Mouse (Mus musculus) cerebellum, postnatal 4 days (tissue): ENCODE data around the gene Zfp652.
A peak's percentile ranks its signal among the peaks of the same experiment; 100 is the strongest.
"Not testable (repeated sequence)": the region's sequence is repeated elsewhere in the genome, so short reads cannot be mapped to it uniquely, and the experiment has no call there.

Experiments used
- DNase-seq, 2 experiments: peaks; one replicate each; pipeline ENCODE4 v3.0.0; 2022; ENCODE audit warnings: low spot score in 2 of 2, mixed read lengths in 1 of 2

Gene Zfp652

DNA sequence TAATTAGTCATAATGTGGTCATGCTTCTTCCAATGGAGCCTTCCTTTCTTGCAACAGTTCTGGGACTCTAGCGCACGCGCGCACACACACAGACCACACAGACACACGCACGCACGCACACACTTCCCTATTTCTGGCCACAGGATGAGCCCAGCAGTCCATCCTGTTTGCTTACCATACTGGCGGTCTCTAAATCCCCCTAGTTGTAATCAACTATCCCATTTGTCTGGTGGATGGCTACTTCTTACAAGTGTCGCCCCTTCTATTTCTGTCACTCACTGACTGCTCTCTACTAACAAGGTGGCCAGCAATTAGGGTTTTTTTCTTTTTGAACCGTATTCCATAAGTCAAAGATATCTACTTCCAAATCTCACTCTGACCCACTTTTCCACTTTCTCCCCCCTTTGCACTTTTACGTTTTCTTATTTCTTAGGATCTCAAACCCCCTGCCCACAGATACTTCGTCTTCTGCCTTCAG, 349 bp upstream of the Zfp652 start:
- no peak for DNase-seq

DNA sequence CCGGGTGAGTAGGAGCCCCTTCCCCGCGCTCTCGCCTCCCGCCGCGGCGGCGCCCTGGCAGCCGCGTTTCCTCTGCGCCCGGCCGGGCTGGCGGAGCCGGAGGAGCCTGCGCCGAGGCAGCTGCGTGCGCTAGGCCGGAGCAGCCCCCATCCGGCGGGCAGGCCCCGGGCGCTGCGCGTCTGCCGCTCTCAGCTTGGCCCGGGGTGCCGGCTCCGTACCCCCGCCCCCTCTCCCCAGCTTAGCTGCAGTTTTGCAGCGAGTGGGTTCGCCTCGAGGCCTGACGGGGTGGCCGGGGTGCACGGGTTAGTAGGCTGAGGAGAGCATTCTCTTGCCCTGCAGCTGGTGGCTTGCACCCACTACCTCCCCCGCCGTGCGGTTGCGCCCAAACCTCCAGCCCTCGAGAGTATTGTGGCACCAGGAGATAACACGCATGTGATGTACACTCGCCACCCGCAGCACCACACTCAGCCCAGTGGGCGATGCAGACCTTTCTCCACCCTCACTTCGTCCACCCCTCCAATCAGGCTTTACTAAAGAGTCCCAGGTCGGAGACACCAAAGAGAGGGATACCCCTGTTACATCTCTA, 845 bp downstream of the Zfp652 start:
- peak in 1 of 2 experiments; percentile 57 for DNase-seq

DNA sequence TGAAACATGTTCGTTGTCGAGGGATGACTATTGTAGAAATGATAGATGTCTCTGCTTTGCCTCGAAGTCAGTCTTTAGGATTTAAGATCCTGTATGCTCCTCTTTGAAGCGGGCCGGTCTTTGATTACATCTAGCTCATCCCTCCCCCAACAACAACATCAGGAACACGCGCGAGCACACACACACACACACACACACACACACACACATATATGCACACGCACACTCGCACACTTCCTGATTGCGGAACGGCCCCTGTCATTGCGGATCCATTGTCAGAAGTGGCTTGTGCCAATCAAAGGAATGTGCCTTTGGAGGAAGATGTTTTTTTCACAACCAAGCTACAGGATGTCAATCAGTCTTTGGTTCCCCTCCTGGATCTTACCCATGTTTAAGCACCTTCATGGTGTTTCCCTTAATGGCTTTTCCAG, 1.4 kb downstream of the Zfp652 start:
- no peak for DNase-seq

DNA sequence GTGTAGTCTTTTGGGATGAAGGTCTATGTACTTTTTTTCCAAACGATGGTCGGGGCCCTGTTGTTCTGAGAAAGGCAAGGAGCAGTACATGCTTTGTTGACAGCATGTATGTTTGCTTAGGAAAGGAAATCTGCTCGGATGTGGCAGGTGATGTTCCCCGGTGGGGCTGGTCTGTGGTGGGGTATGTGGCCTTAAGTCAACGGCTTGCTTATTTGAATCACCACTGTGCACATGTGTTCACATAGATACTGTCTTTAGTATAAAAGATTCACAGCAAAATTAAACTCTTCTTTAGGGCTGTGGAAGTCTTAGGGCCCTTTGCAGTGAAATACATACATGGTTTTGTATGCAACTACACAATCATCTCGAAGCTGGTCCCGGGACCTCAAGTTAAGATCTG, 1.9 kb downstream of the Zfp652 start:
- DNase-seq, result no peak

GRCm38 (mm10) chr11:95716136-95716535, 3.7 kb downstream of the Zfp652 start:
- no peak for DNase-seq

- no peak for DNase-seq
Measured at GRCm38 (mm10) chr11:95719356-95719755, 6.9 kb downstream of the Zfp652 start.

- DNase-seq, result no peak
Measured at GRCm38 (mm10) chr11:95723287-95723686, 10.8 kb downstream of the Zfp652 start, which contains the start of gene B130006D01Rik. Gene B130006D01Rik, plus strand, starts transcription at chr11:95723587.

GRCm38 (mm10) chr11:95724466-95724865, 12.0 kb downstream of the Zfp652 start:
- no peak for DNase-seq

GRCm38 (mm10) chr11:95726156-95726555, 13.7 kb downstream of the Zfp652 start:
- DNase-seq, result no peak

DNA sequence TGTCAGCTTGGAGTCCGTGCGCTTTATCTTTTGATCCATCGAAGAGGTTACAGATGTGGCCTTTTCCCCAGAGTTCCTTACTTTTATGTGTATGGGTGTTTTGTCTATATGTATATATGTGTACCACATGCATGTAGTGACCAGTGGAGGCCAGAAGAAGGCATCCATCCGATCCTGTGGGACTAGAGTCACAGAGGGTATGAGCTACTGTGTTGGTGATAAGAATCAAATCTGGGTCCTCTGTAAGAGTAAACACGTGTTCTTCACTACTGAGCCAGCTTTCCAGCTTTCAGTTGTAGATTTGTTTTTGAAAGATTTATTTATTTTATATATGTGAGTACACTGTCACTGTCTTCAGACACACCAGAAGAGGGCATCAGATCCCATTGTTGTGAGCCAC, 15.5 kb downstream of the Zfp652 start:
- DNase-seq, result no peak

- DNase-seq, result no peak
Measured at GRCm38 (mm10) chr11:95728916-95729907, 16.7 kb downstream of the Zfp652 start.

- no peak for DNase-seq
Measured at GRCm38 (mm10) chr11:95734485-95734884, 22.0 kb downstream of the Zfp652 start.

GRCm38 (mm10) chr11:95737811-95738210, 25.3 kb downstream of the Zfp652 start:
- DNase-seq, result no peak

GRCm38 (mm10) chr11:95744521-95744920, 32.0 kb downstream of the Zfp652 start:
- DNase-seq, result no peak

GRCm38 (mm10) chr11:95746821-95747220, 34.3 kb downstream of the Zfp652 start:
- DNase-seq, result no peak

- DNase-seq, result no peak
Measured at GRCm38 (mm10) chr11:95748331-95748730, 35.9 kb downstream of the Zfp652 start.

GRCm38 (mm10) chr11:95749619-95750018, 37.1 kb downstream of the Zfp652 start:
- DNase-seq, result no peak

GRCm38 (mm10) chr11:95750995-95751394, 38.5 kb downstream of the Zfp652 start:
- DNase-seq, result peak; percentile 57 to 84

- not testable (repeated sequence) for DNase-seq
Measured at GRCm38 (mm10) chr11:95755137-95755536, 42.7 kb downstream of the Zfp652 start.

- DNase-seq, result no peak
Measured at GRCm38 (mm10) chr11:95760521-95760920, 48.0 kb downstream of the Zfp652 start.

GRCm38 (mm10) chr11:95762996-95763395, 50.5 kb downstream of the Zfp652 start:
- no peak for DNase-seq

DNA sequence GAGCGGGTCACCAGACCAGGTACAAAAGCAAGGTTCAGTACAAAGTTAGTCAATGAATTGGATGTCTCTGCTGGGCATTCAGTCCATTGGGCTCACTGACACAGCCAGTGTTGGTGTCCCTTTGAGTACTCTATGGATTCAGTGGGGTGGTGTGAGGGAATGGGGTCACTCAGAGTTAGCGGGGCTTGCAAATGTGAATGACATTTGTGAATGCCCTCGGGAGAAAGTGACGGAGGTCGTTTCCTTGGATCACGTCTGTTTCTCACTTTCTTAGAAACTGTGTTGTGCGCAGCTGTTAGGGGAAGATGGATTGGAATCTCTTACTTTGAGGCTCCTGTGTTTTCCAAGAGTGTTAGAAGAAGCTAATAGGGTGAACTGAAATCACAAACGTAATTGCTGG, 52.3 kb downstream of the Zfp652 start:
- no peak for DNase-seq

DNA sequence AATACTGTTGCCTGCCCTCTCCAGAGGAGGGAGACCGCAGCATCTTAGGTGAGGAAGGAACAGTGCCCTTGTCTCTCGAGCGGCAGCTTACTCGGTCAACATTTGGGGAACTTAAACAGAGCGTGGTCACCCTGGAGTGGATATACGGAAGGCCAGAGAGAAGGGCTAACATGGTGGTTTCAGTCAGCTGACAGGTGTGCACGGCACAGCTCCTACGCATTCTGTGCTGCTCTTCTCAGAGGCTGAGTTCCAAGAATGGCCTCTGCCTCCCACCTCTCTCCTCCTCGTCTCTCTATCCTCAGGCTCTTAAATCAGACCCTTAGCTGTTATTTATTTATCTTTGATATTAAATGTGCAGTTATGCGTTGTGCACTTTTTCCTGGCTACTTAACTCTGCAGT, 52.9 kb downstream of the Zfp652 start:
- DNase-seq, result no peak
